Mouse (Mus musculus) bone marrow macrophage, adult 2 months (primary cell): ENCODE results near the gene Ccdc116.

Experiments used
- CTCF ChIP-seq: IDR thresholded peaks from 2 replicates; pipeline ENCODE4 v1.5.1; 2012; ENCODE audit warnings: low read depth, mild to moderate bottlenecking, low read length, moderate library complexity
- POLR2A ChIP-seq: IDR thresholded peaks from 2 replicates; pipeline ENCODE4 v1.6.1; 2012; ENCODE audit warnings: mild to moderate bottlenecking, low read depth, low read length, borderline replicate concordance

- TF ChIP-seq CTCF, result no peak
- no peak for TF ChIP-seq POLR2A
Observed at GRCm38 (mm10) chr16:17168049-17168448, 21.0 kb upstream of the Ccdc116 start.
